Mouse (Mus musculus) macrophage (primary cell): Measurements from ENCODE around the gene Pitpnm3. TPM values are rescaled to one million over a fixed set of nuclear protein-coding genes. Genes with fewer than 3 reads are reported as not detected.

Source experiments
- H3K27ac ChIP-seq: fragments of 350-480 bp; formaldehyde crosslinking; 2 replicates; pipeline ENCODE4 v1.9.0; 2021
- H3K36me3 ChIP-seq: fragments of 350-480 bp; formaldehyde crosslinking; 2 replicates; pipeline ENCODE4 v1.9.0; 2021; ENCODE audit errors: inconsistent target
- H3K4me3 ChIP-seq: fragments of 350-480 bp; formaldehyde crosslinking; 2 replicates; pipeline ENCODE4 v1.9.0; 2021; ENCODE audit errors: inconsistent target
- H3K79me2 ChIP-seq: fragments of 350-480 bp; formaldehyde crosslinking; 2 replicates; pipeline ENCODE4 v1.9.0; 2021; ENCODE audit errors: inconsistent target
- WGBS: methylation state at CpG from one replicate; pipeline ENCODE4 v1.1.7; 2026; ENCODE audit warnings: inconsistent platforms; ENCODE audit not compliant: missing documents; 5-methylcytosine and 5-hydroxymethylcytosine counted together
- polyA plus RNA-seq: library from polyadenylated mRNA; stranded (reverse); fragments of 250-400 nt; gene quantifications from 3 replicates; pipeline ENCODE4 v1.2.4, GENCODE M21; 2018; ENCODE audit warnings: inconsistent platforms

Gene Pitpnm3
- polyA plus RNA-seq, 1 experiment from 2014 or later: not detected

DNA sequence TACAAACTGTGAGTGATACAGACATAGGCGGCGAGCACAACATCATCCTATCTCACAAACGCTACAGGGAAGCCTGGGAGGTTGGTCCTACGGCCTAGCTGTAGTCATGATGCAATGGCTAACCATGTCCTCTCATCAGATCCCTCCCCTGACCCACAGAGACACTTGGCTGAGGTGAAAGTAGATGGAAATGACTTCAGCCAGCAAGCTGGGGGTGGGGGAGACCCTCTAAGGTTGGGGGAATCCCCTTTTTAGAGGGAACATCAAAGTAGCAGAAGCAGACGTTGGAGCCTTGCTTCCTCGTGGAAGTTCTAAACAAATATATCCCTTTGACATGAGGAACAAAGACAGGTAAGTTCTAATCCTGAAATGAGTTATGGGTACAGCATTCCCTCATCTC is 71.2 kb downstream of the Pitpnm3 start:
- WGBS: 66% methylated on average over 6 of the region's 6 CpGs
- no peak overlapping the region for H3K4me3 ChIP-seq

DNA sequence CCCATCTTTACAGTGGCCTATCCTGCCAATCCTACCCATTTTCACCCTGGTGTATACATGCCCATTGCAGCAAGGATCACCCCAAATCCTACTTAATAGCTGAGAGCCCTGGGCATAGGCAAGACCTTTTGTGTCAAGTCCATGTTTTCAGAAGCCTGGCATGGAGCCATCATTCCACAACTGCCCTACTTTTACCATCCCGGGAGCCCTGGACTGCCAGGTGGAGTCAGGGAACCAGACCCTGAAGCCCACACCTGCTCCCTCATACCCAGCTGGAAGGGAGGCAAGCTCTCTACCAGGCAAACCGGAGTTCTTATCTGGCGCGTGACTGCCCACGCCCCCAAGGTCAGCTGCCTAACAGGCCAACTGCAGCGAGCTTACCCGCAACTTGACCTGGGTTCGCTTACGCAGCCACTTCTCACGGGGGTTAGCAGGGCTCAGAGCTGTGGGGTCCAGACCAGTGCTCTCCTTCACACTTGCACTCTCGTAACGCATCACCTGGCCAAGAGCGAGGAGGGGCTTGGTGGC is 74.4 kb downstream of the Pitpnm3 start:
- Histone ChIP-seq H3K79me2 (no peaks in the 10 kb centered on the region), H3K4me3 (no peak overlapping the region)
- 90% methylated on average over 11 of the region's 13 CpGs for WGBS

More for the DNA sequence above, 71.2 kb downstream of the Pitpnm3 start:
- Histone ChIP-seq H3K79me2 (no peaks in the 10 kb centered on the region), H3K36me3 (no peaks in the 10 kb centered on the region), H3K27ac (no peak overlapping the region)

DNA sequence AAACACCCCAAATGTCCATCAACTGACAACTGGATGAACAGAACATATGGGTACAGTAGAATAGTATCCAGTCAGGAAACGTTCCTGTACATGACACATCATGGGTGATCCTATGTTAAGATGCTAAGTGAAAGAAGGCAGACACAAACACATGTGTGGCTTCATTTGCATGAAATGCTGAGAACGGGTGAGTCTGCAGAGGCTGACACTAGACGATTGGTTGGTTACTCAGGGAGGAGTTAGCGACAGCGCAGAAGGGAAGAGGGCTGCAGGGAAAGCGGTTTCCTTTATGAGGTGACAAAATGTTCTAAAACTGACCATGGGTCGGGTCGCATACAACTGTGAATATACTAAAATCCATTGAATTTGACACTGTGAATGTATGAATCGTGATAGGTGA is 75.2 kb downstream of the Pitpnm3 start:
- Histone ChIP-seq H3K79me2 (no peaks in the 10 kb centered on the region), H3K36me3 (no peaks in the 10 kb centered on the region), H3K27ac (no peak overlapping the region), H3K4me3 (no peak overlapping the region)
- WGBS: 51% methylated on average over 9 of the region's 9 CpGs

More for the DNA sequence above, 74.4 kb downstream of the Pitpnm3 start:
- Histone ChIP-seq H3K36me3 (no peaks in the 10 kb centered on the region), H3K27ac (no peak overlapping the region)

GRCm38 (mm10) chr11:72057166-72057565 is 78.4 kb downstream of the Pitpnm3 start:
- WGBS: 75% methylated on average over 3 of the region's 3 CpGs
- H3K27ac ChIP-seq: no peak overlapping the region

DNA sequence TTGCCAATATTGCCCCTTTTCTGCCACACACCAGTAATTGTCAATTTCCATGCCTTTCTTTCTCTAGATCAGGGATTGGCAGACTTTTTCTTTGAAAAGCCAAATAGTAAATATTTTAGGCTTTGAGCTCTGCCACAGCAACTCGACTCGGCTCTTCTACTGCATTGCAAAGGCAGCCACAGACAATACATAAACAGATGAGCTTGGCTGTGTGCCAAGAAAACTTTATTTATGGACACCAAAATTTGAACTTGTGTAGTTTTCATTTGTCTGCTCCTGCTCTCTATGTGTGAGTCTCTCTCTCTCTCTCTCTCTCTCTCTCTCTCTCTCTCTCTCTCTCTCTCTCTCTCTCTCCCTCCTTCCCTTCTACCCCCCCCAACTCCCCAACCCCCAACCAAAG is 80.4 kb downstream of the Pitpnm3 start:
- WGBS: 61% methylated on average over 2 of the region's 2 CpGs
- Histone ChIP-seq H3K27ac (no peak overlapping the region), H3K4me3 (no peak overlapping the region), H3K79me2 (no peaks in the 10 kb centered on the region), H3K36me3 (no peaks in the 10 kb centered on the region)

More at GRCm38 (mm10) chr11:72057166-72057565, 78.4 kb downstream of the Pitpnm3 start:
- no peaks in the 10 kb centered on the region for H3K79me2 ChIP-seq
- H3K36me3 ChIP-seq: no peaks in the 10 kb centered on the region
- no peak overlapping the region for H3K4me3 ChIP-seq

DNA sequence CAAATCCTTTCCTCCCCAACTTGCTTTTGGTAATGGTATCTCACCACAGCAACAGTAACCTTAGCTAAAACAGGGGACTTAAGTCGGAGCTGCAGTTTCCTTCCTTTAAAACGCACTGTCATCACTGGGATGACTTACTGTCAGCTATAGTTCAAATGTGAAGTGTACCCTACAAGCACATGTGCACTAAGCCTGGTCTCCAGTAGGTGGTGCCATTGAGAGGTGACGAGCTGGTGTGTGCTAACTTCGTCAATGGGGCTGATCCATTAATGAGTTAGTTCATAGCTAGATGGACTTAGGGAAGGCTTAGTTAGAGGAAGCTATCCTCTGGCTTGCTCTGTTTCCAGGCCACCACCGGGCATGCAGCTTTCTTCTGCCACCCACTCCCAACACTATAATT is 82.9 kb downstream of the Pitpnm3 start:
- no peaks in the 10 kb centered on the region for H3K36me3 ChIP-seq
- 4% methylated on average over 5 of the region's 5 CpGs for WGBS
- H3K27ac ChIP-seq: no peak overlapping the region
- H3K4me3 ChIP-seq: no peak overlapping the region
- H3K79me2 ChIP-seq: no peaks in the 10 kb centered on the region

DNA sequence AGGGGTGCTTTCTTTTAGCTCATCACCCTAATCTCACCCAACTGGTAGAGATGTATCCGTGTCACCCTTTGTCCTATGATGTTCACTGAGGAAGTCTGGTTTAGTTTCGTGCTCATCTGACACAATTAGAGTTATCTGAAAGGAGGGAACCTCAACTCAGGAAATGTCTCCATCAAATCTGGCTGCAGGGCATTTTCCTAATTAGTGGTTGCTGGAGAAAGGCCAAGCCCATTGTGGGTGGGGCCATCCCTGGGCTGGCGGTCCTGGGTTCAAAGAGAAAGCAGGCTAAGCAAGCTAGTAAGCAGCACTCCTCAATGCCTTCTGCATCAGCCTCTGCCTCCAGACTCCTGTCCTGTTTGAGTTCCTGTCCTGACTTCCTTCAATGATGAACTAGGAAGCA is 83.4 kb downstream of the Pitpnm3 start:
- 36% methylated on average over 3 of the region's 3 CpGs for WGBS
- H3K27ac ChIP-seq: no peak overlapping the region
- no peaks in the 10 kb centered on the region for H3K36me3 ChIP-seq
- H3K4me3 ChIP-seq: no peak overlapping the region
- H3K79me2 ChIP-seq: no peaks in the 10 kb centered on the region

- Histone ChIP-seq H3K79me2 (no peaks in the 10 kb centered on the region), H3K4me3 (no peak overlapping the region), H3K27ac (no peak overlapping the region), H3K36me3 (no peaks in the 10 kb centered on the region)
- WGBS: 8% methylated on average over 45 of the region's 45 CpGs
These were observed 84.4 kb downstream of the Pitpnm3 start for GRCm38 (mm10) chr11:72050895-72051858.

GRCm38 (mm10) chr11:72050168-72050894 is 85.2 kb downstream of the Pitpnm3 start:
- Histone ChIP-seq H3K27ac (no peak overlapping the region), H3K36me3 (no peaks in the 10 kb centered on the region), H3K4me3 (no peak overlapping the region), H3K79me2 (no peaks in the 10 kb centered on the region)
- 42% methylated on average over 13 of the region's 14 CpGs for WGBS

DNA sequence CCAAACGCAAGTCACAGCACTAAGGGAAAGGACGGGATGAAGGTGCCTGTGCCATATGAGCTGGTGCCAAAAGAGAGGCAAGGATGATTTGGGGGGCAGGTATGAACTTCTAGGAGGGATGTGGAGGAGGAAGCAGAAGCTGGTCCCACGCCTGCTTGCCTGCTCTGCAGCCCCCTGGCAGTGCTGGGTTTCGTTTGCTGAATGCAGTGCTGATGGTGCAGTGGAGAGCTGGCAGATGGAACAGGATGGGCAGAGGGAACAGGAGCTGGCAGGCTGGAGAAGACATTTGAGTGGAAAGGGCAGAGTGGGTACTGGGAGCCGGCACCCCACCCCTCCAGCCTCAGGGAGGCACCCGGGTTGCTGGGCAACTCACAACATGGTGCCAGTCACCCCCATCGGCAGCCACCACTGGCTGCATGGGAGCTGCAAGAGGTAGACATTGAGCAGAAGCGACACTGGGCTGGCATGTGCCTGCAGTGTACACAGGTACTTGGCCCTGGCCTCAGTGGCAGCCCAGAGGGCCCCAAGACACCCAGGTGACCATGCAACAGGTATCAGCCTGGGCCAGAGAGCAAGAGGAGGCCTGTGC is 86.3 kb downstream of the Pitpnm3 start:
- Histone ChIP-seq H3K4me3 (no peak overlapping the region), H3K79me2 (no peaks in the 10 kb centered on the region; the same call in 1 of the 2 replicates), H3K36me3 (no peaks in the 10 kb centered on the region), H3K27ac (no peak overlapping the region)
- WGBS: 91% methylated on average over 8 of the region's 8 CpGs

- Histone ChIP-seq H3K27ac (no peak overlapping the region), H3K36me3 (no peaks in the 10 kb centered on the region), H3K4me3 (no peak overlapping the region), H3K79me2 (peaks cover 5% of the 10 kb centered on the region)
- WGBS: 95% methylated on average over 6 of the region's 6 CpGs
These were observed 86.8 kb downstream of the Pitpnm3 start for GRCm38 (mm10) chr11:72048730-72049129.

DNA sequence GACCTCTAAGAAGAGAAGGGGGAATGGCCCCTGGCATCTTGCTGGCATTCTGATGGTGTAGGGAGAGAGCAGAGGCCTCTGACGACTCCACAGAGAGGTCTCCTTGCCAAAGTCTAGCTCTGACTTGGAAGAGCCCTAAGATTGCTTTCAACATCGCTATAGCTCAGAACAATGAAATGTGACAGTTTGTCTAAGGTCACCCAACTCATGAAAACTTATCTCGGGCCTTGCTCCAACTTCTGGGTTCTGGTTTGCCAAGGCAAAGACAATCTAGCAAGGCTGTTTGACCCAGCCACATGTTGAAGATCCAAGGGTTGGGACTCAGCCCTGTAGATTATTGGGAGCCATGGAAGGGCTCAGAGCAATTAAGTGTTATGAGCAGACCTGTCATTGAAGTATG is 91.3 kb downstream of the Pitpnm3 start:
- Histone ChIP-seq H3K27ac (no peak overlapping the region), H3K4me3 (no peak overlapping the region), H3K36me3 (no peaks in the 10 kb centered on the region), H3K79me2 (peaks cover 18% of the 10 kb centered on the region)
- WGBS: 95% methylated on average over 3 of the region's 3 CpGs

GRCm38 (mm10) chr11:72042631-72043030 is 92.9 kb downstream of the Pitpnm3 start:
- peaks cover 18% of the 10 kb centered on the region for H3K79me2 ChIP-seq
- WGBS: 8% methylated on average over 14 of the region's 14 CpGs
- peak overlapping the region; percentile 82 for H3K27ac ChIP-seq
- H3K4me3 ChIP-seq: peak overlapping the region; percentile 75
- no peaks in the 10 kb centered on the region for H3K36me3 ChIP-seq

GRCm38 (mm10) chr11:72041768-72042607 is 93.6 kb downstream of the Pitpnm3 start, which contains the start of gene Pimreg:
Gene Pimreg, plus strand, starts transcription at chr11:72042032.
- WGBS: under 1% methylated on average over 52 of the region's 52 CpGs
- Histone ChIP-seq H3K36me3 (no peaks in the 10 kb centered on the region), H3K4me3 (peak within 1 kb of the TSS; percentile 75), H3K79me2 (peaks cover 18% of the 10 kb centered on the region), H3K27ac (peak within 1 kb of the TSS; percentile 82)
